ENCODE assay signal across 10 mouse cellular contexts in genomic region chr15:31529103-31529502, GRCm38 (mm10). TPM values are rescaled to one million over a fixed set of nuclear protein-coding genes. Genes with fewer than 3 reads are reported as not detected.
DNase-seq lines count a peak whose midpoint lies in the region; ATAC-seq and TF ChIP-seq lines count a peak whose summit lies in the region.
"Had no signal": no experiment of that assay in that cellular context is flagged by ENCODE, and none has a peak within 500 bp of the region (broad histone marks: within the 10 kb centered on the region; RNA-seq: fewer than 3 reads in every experiment).

No protein-coding gene starts in this region.

- H3K27me3 ChIP-seq in heart, embryonic 16.5 days (ENCODE audit: control insufficient read depth, insufficient read depth, low read length) = no peaks in the 10 kb centered on the region
- H3K27me3 ChIP-seq in hindbrain, embryonic 15.5 days = no peaks in the 10 kb centered on the region
- no peaks in the 10 kb centered on the region for H3K27me3 ChIP-seq in midbrain, embryonic 13.5 days

- DNase-seq in heart, postnatal 36 days = no peak
- DNase-seq in gastrocnemius, postnatal 10 days = no peak
- DNase-seq in thymus, postnatal 36 days = no peak
- no peak for DNase-seq in adrenal gland, postnatal 4 days (ENCODE audit: low spot score in 2 of 2)
- DNase-seq: right cerebral cortex, postnatal 4 days had no signal

- TF ChIP-seq POLR2A in cortical plate, adult 2 months (IDR thresholded peaks at IDR 0.05; ENCODE audit: extremely low read depth, insufficient read depth, low read length) = no peak

- no peak for TF ChIP-seq CTCF in cortical plate, adult 2 months (IDR thresholded peaks at IDR 0.05; ENCODE audit: extremely low read depth, insufficient read depth, low read length)

- H3K4me1 ChIP-seq in heart, embryonic 16.5 days (ENCODE audit: control insufficient read depth, insufficient read depth, low read length) = peaks cover 11% of the 10 kb centered on the region
- H3K4me1 ChIP-seq in cortical plate, adult 2 months (ENCODE audit: control insufficient read depth, insufficient read depth, low read length) = peaks cover 2% of the 10 kb centered on the region; the same call in 1 of the 2 replicates
- H3K4me1 ChIP-seq in hindbrain, embryonic 15.5 days (replicated peaks) = peaks cover 30% of the 10 kb centered on the region
- H3K4me1 ChIP-seq in midbrain, embryonic 13.5 days (replicated peaks) = peaks cover 27% of the 10 kb centered on the region

- peak overlapping the region; percentile 88 for H3K4me2 ChIP-seq in heart, embryonic 16.5 days (ENCODE audit: low read depth, low read length)
- peak overlapping the region; percentile 67 for H3K4me2 ChIP-seq in hindbrain, embryonic 15.5 days
- peak overlapping the region; percentile 87 for H3K4me2 ChIP-seq in midbrain, embryonic 13.5 days (replicated peaks)

- H3K4me3 ChIP-seq in heart, embryonic 16.5 days (ENCODE audit: low read length) = peak overlapping the region; percentile 95
- H3K4me3 ChIP-seq in cortical plate, adult 2 months (ENCODE audit: insufficient read depth, low read length) = peak overlapping the region; percentile 60; the same call in 1 of the 2 replicates
- peak overlapping the region; percentile 98 for H3K4me3 ChIP-seq in hindbrain, embryonic 15.5 days
- H3K4me3 ChIP-seq in midbrain, embryonic 13.5 days (replicated peaks) = peak overlapping the region; percentile 92

- no peaks in the 10 kb centered on the region for H3K9me3 ChIP-seq in heart, embryonic 16.5 days (replicated peaks; ENCODE audit: control insufficient read depth, low read length)
- no peaks in the 10 kb centered on the region for H3K9me3 ChIP-seq in hindbrain, embryonic 15.5 days
- 0 out of 2 replicates have a peak, but pooled peaks cover 6% of the 10 kb centered on the region for H3K9me3 ChIP-seq in midbrain, embryonic 13.5 days

- 36% methylated on average over 6 of the region's 6 CpGs for WGBS in heart, embryonic 16.5 days
- 32% methylated on average over 6 of the region's 6 CpGs for WGBS in hindbrain, embryonic 15.5 days
- 38% methylated on average over 6 of the region's 6 CpGs for WGBS in midbrain, embryonic 13.5 days

- peak overlapping the region; percentile 95 for H3K9ac ChIP-seq in heart, embryonic 16.5 days (ENCODE audit: low read length)
- 0 out of 2 replicates have a peak overlapping the region, but pooled peaks have one; percentile 90 for H3K9ac ChIP-seq in hindbrain, embryonic 15.5 days
- peak overlapping the region; percentile 92 for H3K9ac ChIP-seq in midbrain, embryonic 13.5 days (replicated peaks)

- ATAC-seq in heart, embryonic 16.5 days (replicated peaks; ENCODE audit: extremely low read depth, insufficient read depth, low FRiP score) = no peak
- ATAC-seq in hindbrain, embryonic 15.5 days (ENCODE audit: low FRiP score, low read depth) = no peak
- ATAC-seq in midbrain, embryonic 13.5 days = no peak

- no peak overlapping the region for H3K27ac ChIP-seq in heart, embryonic 16.5 days (ENCODE audit: low read length)
- no peak overlapping the region for H3K27ac ChIP-seq in cortical plate, adult 2 months (ENCODE audit: insufficient read depth, low read length)
- no peak overlapping the region for H3K27ac ChIP-seq in hindbrain, embryonic 15.5 days (replicated peaks)
- no peak overlapping the region for H3K27ac ChIP-seq in midbrain, embryonic 13.5 days

- intact Hi-C loops in heart, postnatal 36 days (cut with DNase I) = no loop called here

- H3K36me3 ChIP-seq in heart, embryonic 16.5 days (ENCODE audit: control insufficient read depth, insufficient read depth) = peaks cover 5% of the 10 kb centered on the region
- no peaks in the 10 kb centered on the region for H3K36me3 ChIP-seq in hindbrain, embryonic 15.5 days
- H3K36me3 ChIP-seq in midbrain, embryonic 13.5 days = no peaks in the 10 kb centered on the region

RNA-seq across cellular contexts. Expression of gene March6, which starts 1.8 kb away (rescaled TPM):
- 29.0 and 31.3 TPM in 2 replicates for polyA plus RNA-seq in heart, embryonic 16.5 days (2015; fragmentation: Nextera tagmentation; extraction: Ambion mirVana)
- 100 to 1,000 TPM; 108 to 117 TPM for total RNA-seq in heart, postnatal 36 days (2021)
- 84.0 and 88.6 TPM in 2 replicates for polyA plus RNA-seq in cortical plate, adult 2 months (2012; rRNA removed)
- polyA plus RNA-seq in hindbrain, embryonic 15.5 days (2015; fragmentation: Nextera tagmentation; extraction: Ambion mirVana) = 75.4 and 75.5 TPM in 2 replicates
- polyA plus RNA-seq in midbrain, embryonic 13.5 days (2015; fragmentation: Nextera tagmentation; extraction: Ambion mirVana) = 75.0 and 78.6 TPM in 2 replicates
- total RNA-seq in gastrocnemius, postnatal 10 days (2021) = 10 to 100 TPM; 69.4 to 75.0 TPM
- total RNA-seq in adrenal gland, postnatal 4 days (2021) = 100 to 1,000 TPM; 114 to 120 TPM

RNA-seq across cellular contexts. Expression of gene Cmbl, which starts 36.1 kb away (rescaled TPM):
- polyA plus RNA-seq in heart, embryonic 16.5 days (2015; fragmentation: Nextera tagmentation; extraction: Ambion mirVana) = 10.9 and 12.2 TPM in 2 replicates
- 10 to 100 TPM; 36.4 to 38.8 TPM for total RNA-seq in heart, postnatal 36 days (2021)
- polyA plus RNA-seq in cortical plate, adult 2 months (2012; rRNA removed) = 22.0 and 23.8 TPM in 2 replicates
- 11.1 and 15.6 TPM in 2 replicates for polyA plus RNA-seq in hindbrain, embryonic 15.5 days (2015; fragmentation: Nextera tagmentation; extraction: Ambion mirVana)
- 3.1 and 4.0 TPM in 2 replicates for polyA plus RNA-seq in midbrain, embryonic 13.5 days (2015; fragmentation: Nextera tagmentation; extraction: Ambion mirVana)
- 10 to 100 TPM; 48.0 to 51.9 TPM for total RNA-seq in gastrocnemius, postnatal 10 days (2021)
- 100 to 1,000 TPM; 103 to 106 TPM for total RNA-seq in adrenal gland, postnatal 4 days (2021)
- total RNA-seq: common myeloid progenitor, adult 5-6 weeks had no signal
